Mouse (Mus musculus) limb, embryonic 11.5 days (tissue): ENCODE data around the gene Nup210l. TPM values are rescaled to one million over a fixed set of nuclear protein-coding genes. Genes with fewer than 3 reads are reported as not detected.

Experiments used
- ATAC-seq: fragments of 200-750 bp; cut with Nextera tagmentation; 2 replicates; pipeline ENCODE4 v1.8.0; 2017; ENCODE audit warnings: low read depth; ENCODE audit not compliant: insufficient number of reproducible peaks, low FRiP score, low TSS enrichment
- DNase-seq: peaks from one replicate; pipeline ENCODE4 v3.0.0-alpha.2; 2015; ENCODE audit warnings: low spot score
- H3K27ac ChIP-seq: fragments of 300-500 bp; sonication (generic); replicated peaks from 2 replicates; pipeline ENCODE4 v1.5.1; 2014; ENCODE audit warnings: low read depth, mild to moderate bottlenecking, low read length
- H3K27me3 ChIP-seq: fragments of 300-500 bp; sonication (generic); 2 replicates; pipeline ENCODE4 v1.6.1; 2014; ENCODE audit warnings: mild to moderate bottlenecking, low read length, mixed read lengths; ENCODE audit not compliant: control insufficient read depth, insufficient read depth
- H3K36me3 ChIP-seq: fragments of 300-500 bp; sonication (generic); 2 replicates; pipeline ENCODE4 v1.6.1; 2014; ENCODE audit warnings: mild to moderate bottlenecking, low read length, moderate library complexity, mixed read lengths; ENCODE audit not compliant: control insufficient read depth, insufficient read depth
- H3K4me1 ChIP-seq: fragments of 300-500 bp; sonication (generic); 2 replicates; pipeline ENCODE4 v1.6.1; 2014; ENCODE audit warnings: low read length, mixed read lengths; ENCODE audit not compliant: control insufficient read depth, insufficient read depth
- H3K4me2 ChIP-seq: fragments of 300-500 bp; sonication (generic); 2 replicates; pipeline ENCODE4 v1.6.1; 2014; ENCODE audit warnings: low read depth, mild to moderate bottlenecking, moderate library complexity; ENCODE audit not compliant: severe bottlenecking
- H3K4me3 ChIP-seq: fragments of 300-500 bp; sonication (generic); 2 replicates; pipeline ENCODE4 v1.5.1; 2014; ENCODE audit warnings: low read depth, low read length
- H3K9ac ChIP-seq: fragments of 300-500 bp; sonication (generic); 2 replicates; pipeline ENCODE4 v1.6.1; 2014; ENCODE audit warnings: mild to moderate bottlenecking, low read length
- H3K9me3 ChIP-seq: fragments of 300-500 bp; sonication (generic); 2 replicates; pipeline ENCODE4 v1.6.1; 2016; ENCODE audit warnings: low read length; ENCODE audit not compliant: control insufficient read depth
- WGBS: fragments of 180-500 bp; shearing (Covaris S2); extraction: QIAGEN DNeasy Blood & Tissue Kit; methylation state at CpG from one replicate; pipeline ENCODE4 v1.1.7; 2014; 5-methylcytosine and 5-hydroxymethylcytosine counted together
- polyA plus RNA-seq: library from polyadenylated mRNA; unstranded; fragments of >200 nt; fragmentation: Nextera tagmentation; extraction: Ambion mirVana; gene quantifications from 2 replicates; pipeline ENCODE4 v1.2.1, GENCODE M21; 2014

Gene Nup210l
- polyA plus RNA-seq, 1 experiment from 2014 or later: 0.49 TPM

DNA sequence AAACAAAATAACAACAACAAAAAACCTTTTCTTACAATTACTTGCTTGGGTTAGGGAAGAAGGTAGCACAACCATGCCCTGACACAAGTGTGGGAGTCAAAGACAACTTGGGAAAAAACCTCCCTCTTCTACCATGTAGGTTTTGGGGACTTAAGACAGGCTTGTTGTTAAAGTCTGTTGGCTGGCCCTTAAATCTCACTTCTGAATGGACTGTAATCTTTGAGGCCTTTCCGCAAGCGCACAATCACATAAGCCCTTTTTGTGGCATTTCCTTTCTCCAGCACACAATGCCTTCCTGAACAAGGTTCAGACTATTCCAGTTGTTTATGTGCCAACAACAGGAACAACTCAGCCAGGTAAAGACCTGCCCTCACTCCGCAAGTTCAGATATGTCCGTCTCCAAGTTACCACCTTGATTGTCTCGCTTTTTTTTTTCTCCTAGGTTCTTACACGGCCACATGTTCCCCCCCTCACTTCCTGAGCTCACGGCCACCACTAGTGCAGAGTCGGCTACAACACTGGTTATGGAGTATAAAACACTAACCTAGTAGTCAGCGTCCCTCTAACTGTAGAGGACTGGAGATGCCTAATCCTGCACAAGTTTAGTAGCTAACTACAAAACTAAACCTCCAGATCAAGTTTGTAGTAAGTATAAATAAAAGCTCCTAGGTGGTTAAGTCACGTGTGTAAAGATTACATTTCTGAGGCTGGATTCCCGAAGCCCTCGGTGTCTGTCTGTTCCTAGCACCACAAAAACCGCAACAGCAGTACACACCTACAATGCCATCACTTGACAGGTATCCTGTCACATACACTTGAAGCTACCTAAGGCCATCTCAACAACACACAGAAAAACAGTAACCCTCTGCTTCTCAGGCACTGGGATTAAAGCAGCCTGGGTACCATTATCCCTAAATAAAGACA lies 107.8 kb downstream of the Nup210l start:
- H3K9ac ChIP-seq: no peak overlapping the region
- H3K27ac ChIP-seq: no peak overlapping the region
- DNase-seq (no peak), ATAC-seq (no peak)
- H3K4me3 ChIP-seq: 0 out of 2 replicates have a peak overlapping the region, but pooled peaks have one; percentile 10
- no peaks in the 10 kb centered on the region for H3K27me3 ChIP-seq
- no peaks in the 10 kb centered on the region for H3K9me3 ChIP-seq
- peaks cover 14% of the 10 kb centered on the region for H3K4me1 ChIP-seq
- H3K36me3 ChIP-seq: peaks cover 21% of the 10 kb centered on the region
- WGBS: 82% methylated on average over 13 of the region's 13 CpGs
- peak overlapping the region; percentile 88; the same call in 1 of the 2 replicates for H3K4me2 ChIP-seq

DNA sequence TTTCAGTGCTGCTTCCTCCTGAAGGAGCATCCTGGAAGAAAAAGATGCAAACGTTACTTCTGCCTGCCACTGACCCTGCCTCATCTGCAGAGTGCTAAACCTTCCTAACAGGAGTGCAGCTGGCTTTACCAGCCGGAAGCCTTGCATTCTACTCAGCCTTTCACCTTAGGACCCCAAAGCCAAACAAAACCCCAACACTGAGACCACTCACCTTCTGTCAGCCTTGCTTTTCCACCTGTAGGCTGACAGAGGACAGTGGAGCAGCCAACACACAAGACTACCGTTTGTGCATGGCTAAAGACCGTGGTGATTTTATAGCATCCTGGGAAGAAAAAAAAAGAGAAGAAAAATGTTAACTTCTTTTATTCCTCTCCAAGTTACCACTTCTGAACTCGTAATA lies 108.8 kb downstream of the Nup210l start:
- Histone ChIP-seq H3K4me3 (peak overlapping the region; percentile 97), H3K4me2 (peak overlapping the region; percentile 88), H3K27me3 (no peaks in the 10 kb centered on the region), H3K27ac (no peak overlapping the region), H3K9ac (peak overlapping the region; percentile 97), H3K9me3 (no peaks in the 10 kb centered on the region), H3K36me3 (peaks cover 21% of the 10 kb centered on the region), H3K4me1 (peaks cover 14% of the 10 kb centered on the region)
- WGBS: 14% methylated on average over 5 of the region's 5 CpGs
- DNase-seq (no peak), ATAC-seq (no peak)

DNA sequence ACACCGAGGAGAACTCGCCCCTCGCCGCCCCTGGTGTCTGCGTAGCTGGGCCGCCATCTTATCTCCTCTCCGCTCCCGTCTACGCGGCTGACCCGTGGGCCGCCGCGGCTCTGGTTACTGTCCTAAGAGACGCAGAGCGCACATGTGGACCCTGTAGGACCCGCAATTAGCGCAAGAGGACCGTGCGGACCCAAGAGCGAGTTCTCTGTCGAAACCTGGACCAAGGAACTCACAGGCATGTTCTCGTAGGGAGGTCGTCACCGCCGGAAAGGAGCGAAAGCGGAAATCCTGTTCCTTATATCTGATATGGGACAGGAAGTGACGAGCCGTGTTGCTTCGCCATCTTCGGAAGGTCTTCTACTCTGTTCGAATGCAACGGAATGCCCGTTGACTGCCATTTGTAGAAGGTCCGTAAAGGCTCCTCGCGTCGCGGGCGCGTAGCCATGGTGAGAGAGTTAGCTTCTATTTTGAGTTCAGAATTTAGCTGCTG lies 109.5 kb downstream of the Nup210l start, which contains the start of the genes Rps27 and Rab13:
Gene Rps27 (minus strand): TSS at position 275 of the 490 bp plus-strand sequence.
Gene Rab13 (plus strand): TSS at position 319 of the 490 bp plus-strand sequence.
- Histone ChIP-seq H3K36me3 (peaks cover 16% of the 10 kb centered on the region), H3K27ac (peak within 1 kb of the TSS; percentile 81; the same call in 1 of the 2 replicates), H3K4me3 (peak within 1 kb of the TSS; percentile 97), H3K9me3 (no peaks in the 10 kb centered on the region), H3K4me1 (peaks cover 14% of the 10 kb centered on the region), H3K27me3 (no peaks in the 10 kb centered on the region), H3K4me2 (peak within 1 kb of the TSS; percentile 88), H3K9ac (peak within 1 kb of the TSS; percentile 97)
- DNase-seq (peak; percentile 93), ATAC-seq (peak; percentile 91)
- under 1% methylated on average over 42 of the region's 42 CpGs for WGBS

DNA sequence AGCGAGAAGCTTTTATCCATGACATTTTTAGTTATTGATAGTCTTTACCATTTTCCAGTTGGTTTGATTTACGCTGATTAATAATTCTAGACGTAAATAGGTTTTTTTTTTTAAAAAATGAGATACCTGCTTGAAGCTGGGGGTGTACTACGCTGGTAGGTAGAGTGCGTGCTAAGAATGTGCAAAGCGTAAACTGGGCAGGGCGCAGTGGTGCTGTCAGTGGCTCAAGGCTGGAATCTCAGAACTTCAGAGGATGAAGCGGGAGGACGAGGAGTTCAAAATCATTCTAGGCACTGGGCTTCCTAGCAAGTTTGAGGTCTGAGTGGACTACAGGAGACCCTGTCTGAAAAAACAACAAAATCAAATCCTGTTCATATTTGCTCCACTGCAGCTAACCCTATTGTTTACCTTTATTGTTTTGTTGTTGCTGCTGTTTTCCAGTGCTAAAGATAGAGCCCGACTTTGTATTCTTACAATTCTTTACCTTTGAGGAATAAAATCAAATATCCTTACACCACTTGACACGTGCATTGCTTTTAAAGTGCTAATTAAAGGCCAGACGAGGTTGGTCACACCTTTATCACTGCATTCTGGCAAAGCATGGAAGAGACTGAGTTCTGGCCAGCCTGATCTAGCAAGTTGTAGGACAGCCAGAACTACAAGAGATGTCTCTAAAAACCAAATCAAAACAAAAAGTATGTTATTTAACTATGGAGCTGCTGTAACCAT lies 110.2 kb downstream of the Nup210l start:
- DNase-seq (no peak), ATAC-seq (no peak)
- Histone ChIP-seq H3K9me3 (no peaks in the 10 kb centered on the region), H3K27me3 (no peaks in the 10 kb centered on the region), H3K27ac (no peak overlapping the region), H3K4me1 (peaks cover 14% of the 10 kb centered on the region), H3K4me3 (peak overlapping the region; percentile 97), H3K4me2 (peak overlapping the region; percentile 88), H3K9ac (peak overlapping the region; percentile 2; the same call in 1 of the 2 replicates), H3K36me3 (peaks cover 9% of the 10 kb centered on the region)
- 16% methylated on average over 12 of the region's 12 CpGs for WGBS

DNA sequence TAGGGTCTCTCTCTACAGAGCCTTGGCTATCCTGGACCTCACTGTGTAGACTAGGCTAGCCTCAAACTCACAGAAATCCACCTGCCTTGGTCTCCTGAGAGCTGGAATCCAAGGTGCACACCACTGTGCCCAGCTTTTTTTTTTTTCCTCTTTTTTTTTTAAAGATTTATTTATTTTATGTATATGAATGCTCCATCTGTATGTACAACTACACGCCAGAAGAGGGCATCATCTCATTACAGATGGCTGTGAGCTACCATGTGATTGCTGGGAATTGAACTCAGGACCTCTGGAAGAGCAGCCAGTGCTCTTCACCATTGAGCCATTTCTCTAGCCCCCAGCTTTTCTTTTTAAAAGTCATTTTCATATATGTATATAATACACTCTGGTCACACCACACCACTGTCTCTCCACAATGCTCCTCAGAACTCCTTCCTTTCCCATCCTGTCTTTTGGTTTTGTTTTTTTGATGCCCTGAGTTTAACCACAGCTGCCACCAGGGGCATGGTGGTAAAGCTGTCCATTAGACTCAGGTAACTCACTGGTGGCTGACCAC lies 112.0 kb downstream of the Nup210l start:
- no peaks in the 10 kb centered on the region for H3K27me3 ChIP-seq
- H3K4me3 ChIP-seq: no peak overlapping the region
- peaks cover 5% of the 10 kb centered on the region for H3K36me3 ChIP-seq
- ATAC-seq (no peak), DNase-seq (no peak)
- no peak overlapping the region for H3K4me2 ChIP-seq
- no peak overlapping the region for H3K27ac ChIP-seq
- H3K9me3 ChIP-seq: no peaks in the 10 kb centered on the region
- peaks cover 14% of the 10 kb centered on the region for H3K4me1 ChIP-seq
- 39% methylated on average over 1 of the region's 1 CpGs for WGBS
- H3K9ac ChIP-seq: no peak overlapping the region

DNA sequence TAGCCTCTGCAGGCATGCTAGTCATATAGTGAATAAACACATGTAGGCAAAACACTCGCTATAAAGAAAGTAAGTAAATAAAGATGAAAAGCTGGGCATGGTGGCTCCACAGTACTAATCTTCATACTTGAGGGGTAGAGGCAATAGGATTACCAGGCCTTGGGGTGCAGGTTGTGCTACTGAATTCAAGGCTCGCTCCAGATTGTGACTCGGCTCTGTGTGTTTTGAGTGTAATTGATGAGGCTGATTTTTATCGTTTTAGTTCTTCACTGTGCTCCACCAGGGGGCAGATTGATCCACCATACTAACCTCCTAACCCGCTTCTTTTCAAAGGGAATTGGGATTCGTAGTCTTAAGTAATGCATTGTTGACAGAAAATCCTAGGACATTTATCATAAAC lies 116.2 kb downstream of the Nup210l start:
- WGBS: 19% methylated on average over 6 of the region's 6 CpGs
- ATAC-seq: no peak; the same call in 1 of the 2 replicates
- H3K4me3 ChIP-seq: peak overlapping the region; percentile 31; the same call in 1 of the 2 replicates

DNA sequence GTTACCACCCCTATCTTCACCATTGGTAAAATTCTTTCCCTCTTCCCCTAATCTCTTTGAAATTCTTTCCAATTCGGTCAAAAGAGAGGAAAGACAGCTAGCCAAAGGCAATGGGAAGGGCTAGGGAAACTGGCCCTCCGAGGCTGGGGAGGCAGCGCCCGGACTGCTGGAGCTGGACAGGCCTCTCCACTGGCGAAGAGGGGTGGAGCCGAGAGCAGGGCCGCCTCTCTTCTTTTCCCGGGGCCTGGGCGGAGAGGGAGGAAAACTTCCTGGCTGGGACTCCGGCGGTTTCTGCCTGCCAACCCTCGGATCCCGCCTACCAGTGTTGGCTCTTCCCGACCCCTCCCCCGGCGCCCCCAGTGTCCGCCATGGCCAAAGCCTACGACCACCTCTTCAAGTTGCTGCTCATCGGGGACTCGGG lies 116.6 kb downstream of the Nup210l start:
- Histone ChIP-seq H3K36me3 (peaks cover 4% of the 10 kb centered on the region; the same call in 1 of the 2 replicates), H3K4me3 (peak overlapping the region; percentile 31), H3K27me3 (no peaks in the 10 kb centered on the region), H3K9me3 (no peaks in the 10 kb centered on the region), H3K27ac (peak overlapping the region; percentile 23), H3K4me1 (no peaks in the 10 kb centered on the region), H3K4me2 (peak overlapping the region; percentile 36), H3K9ac (peak overlapping the region; percentile 32)
- DNase-seq (peak; percentile 81), ATAC-seq (peak; percentile 75)
- WGBS: under 1% methylated on average over 14 of the region's 20 CpGs

More for the DNA sequence above, 116.2 kb downstream of the Nup210l start:
- H3K9me3 ChIP-seq: no peaks in the 10 kb centered on the region
- peak; percentile 67 for DNase-seq
- H3K36me3 ChIP-seq: peaks cover 4% of the 10 kb centered on the region; the same call in 1 of the 2 replicates
- no peaks in the 10 kb centered on the region for H3K27me3 ChIP-seq
- peak overlapping the region; percentile 23 for H3K27ac ChIP-seq
- H3K4me1 ChIP-seq: no peaks in the 10 kb centered on the region
- H3K9ac ChIP-seq: peak overlapping the region; percentile 2; the same call in 1 of the 2 replicates
- peak overlapping the region; percentile 36 for H3K4me2 ChIP-seq
